Mouse (Mus musculus) layer of hippocampus, adult 9-10 months (tissue): ENCODE results near the gene Ikzf1.

ENCODE experiments used
- DNase-seq: peaks from one replicate; pipeline ENCODE4 v3.0.0; 2022; ENCODE audit warnings: low spot score

The Ikzf1 gene

DNA sequence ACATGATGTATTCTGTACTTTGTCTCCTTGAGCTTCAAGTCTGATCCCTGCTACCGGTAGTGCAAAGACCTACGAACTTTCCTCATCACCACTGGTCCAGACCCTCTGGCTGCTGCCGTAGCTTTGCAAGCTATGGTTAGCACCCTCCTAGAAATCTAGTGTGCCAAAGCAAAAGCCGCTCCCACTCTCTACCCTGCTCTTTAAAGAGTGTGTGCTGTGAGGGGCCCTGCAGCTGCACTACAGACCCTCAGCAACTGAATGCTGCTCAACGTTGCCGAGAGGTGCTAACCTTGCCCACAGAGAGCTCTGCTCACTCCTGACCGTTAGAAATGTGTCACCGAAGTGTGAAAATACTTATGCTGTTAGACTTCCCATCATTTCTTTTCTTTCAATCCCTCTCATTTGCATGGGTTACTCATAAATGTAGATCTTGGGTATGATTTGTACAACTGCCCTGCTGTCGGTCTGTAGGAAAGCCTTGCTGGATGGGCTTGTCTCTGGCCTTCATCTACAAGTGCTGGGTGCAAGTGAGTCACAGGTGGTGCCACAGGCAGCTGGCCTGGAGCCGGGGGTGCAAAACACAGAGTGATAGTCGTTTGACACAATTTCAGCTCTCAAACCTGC is 40.6 kb downstream of the Ikzf1 start:
- DNase-seq: no peak

DNA sequence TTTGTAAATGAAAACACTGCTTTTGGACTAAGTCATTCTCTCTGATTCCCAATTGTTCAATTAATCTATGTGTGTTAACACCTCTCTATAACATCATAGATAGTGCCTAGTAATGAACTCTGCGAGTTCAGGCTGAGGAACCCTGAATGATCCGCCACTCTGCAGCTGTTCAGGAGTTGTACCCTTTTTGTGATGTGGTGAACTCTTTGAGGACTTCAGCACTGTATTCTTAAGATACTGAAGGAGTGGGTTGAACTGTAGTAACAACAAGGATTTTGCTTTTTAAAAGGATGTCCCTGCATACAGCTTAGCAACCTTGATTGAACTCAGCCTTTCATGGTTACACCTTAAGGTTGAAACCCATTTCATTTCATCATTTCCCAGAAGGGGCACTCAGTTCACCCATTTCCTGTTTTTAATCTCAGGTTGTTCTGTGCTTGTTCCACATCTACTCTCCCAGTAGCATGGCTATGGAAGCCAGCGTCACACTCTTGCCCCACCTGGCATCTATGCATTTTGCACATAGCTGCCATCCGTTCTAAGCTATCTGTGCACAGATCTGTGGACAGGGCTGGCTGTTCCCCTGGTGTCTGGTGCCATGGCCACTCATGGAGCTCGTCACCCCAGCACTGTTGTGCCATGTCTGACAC is 41.2 kb downstream of the Ikzf1 start:
- DNase-seq: no peak

DNA sequence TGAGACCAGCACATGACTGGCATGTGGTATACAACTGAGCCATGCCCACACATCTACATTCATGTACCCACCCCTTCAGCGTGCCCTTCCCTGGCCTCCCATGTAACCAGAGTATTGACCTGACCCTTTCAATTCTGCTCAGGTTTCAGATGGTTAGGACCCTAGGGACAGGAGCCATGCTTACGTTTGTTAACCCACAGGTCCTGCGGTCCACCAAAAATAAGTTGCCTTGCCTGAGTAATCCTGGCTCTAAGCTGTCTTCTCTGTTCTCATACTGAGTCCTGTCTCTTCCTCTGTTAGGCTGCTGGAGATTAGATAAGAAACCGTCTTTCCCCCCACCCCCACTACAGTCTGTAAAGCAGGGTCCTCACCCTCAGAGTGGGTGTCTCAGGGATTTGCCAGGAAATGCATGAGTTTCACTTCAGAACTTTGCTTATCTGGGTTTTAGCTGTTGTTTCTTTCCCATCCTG is 42.0 kb downstream of the Ikzf1 start:
- DNase-seq: no peak

DNA sequence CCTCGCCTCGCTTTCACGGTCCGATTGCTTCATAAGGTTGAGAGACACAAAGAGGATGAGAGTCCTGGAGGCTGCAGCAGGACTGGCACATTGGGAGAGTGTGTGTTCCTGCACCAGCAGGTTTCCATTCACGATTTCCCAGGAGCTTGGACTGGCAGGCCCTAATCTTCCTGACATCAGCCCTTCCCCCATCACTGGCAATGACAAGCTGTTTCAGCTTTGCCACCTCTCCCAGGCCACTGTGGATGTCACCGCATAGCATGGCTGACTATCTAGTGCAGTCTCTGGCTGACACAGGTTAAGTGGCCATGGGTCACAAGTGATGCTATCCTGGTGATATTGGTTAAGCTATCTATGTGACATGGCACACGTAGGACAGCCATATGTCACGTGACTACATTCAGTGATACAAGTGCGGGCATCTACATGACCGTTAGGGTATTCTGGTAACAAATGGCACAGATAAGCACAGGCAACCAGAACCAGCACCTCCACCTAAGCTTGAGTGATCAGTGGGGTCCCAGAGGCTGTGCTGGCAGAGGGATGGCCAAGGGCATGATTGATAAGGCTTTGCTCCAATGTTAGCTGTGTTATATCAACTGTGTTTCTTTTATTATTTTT is 43.2 kb downstream of the Ikzf1 start:
- DNase-seq: no peak

DNA sequence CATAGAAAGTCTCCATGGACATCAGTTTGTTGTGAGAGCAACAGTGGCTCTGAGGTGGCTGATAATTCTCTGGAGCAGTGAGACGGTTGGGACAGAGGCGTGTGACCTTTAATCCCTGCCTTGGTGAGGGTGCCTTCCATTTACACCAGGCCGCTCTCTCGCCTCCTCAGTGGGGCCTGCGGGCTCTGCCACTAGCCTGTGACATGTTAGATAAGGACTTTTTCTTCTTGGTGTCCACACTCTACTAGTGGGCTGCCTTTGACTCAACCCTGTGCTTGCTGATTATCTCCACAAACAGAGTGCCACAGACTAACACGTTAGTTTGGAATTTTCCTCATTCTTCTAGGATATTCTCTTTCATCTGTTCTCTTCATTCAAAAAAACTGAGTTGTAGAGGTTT is 44.4 kb downstream of the Ikzf1 start:
- DNase-seq: no peak

DNA sequence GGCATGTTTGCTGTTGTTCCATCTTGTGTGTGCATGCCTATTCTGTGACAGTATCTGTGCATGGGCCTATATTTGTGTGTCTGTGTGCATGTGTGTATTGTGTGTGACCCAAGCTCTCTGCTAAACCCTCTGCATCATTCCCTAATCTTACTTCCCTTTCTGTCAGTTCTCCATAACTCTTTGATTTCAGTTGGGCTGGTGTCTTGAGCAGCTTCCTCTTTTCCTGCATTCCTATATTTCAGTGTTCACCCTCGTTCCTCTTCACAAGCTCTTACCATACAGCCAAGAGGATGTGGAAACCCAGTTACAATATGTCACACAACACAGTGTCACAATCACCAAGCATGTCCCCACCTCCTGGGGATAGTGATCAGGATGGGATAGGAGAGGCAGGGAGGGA is 45.3 kb downstream of the Ikzf1 start:
- DNase-seq: no peak

DNA sequence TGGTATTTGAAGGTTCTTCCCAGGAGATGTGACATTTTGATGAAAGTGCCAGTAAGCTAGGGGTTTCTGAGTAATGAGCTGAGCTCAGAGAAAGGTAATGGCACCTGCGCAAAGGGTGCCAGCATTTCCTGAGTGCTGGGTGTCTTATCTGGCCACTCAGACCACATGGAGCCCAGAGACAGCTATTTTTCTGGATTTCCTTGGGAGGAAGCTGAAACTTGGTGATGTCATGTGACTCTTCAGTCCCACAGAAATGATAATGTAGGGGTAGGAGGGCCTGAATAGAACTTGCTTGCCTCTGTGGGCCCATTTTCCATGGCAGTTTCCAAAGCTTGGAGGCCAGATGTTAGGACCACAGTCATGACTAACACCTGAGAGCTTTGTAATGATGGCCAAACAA is 46.9 kb downstream of the Ikzf1 start:
- DNase-seq: no peak

DNA sequence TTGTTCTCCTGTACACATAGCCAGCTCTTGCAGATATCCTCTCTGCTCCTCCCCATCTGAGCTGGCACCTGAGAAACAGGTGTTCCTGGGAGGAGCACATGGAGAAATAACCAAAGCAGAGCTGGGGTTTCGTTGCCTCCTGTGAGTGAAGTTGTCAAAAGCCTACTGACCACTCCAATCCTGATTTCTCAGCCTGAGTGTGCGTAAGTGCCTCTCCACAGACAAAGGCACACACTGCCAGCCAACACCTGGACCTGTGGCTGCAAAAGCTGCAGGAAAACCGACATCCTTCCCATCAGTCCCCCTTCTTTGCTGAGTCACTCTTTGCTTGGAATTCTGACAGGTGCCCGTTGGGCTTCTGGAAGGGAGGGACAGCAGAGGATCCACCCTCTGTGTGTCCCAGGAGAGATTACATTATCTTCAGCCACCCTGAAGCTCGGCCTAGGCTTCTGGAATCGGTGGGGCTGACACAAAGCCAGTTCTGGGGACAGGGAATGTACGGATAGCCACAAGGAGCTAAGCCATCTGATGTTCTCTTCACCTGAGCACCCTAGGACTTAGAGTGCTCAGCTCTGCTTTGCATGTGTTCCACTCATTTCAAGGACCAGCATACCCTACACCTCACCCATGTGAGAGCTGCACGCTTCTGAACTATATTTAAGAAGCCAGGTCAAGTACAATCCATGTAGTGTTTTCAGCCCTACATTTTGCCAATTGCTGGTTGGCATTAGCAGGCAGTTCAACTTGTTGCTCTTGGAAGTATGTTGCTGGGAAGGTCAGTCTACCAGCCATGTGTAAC is 48.4 kb downstream of the Ikzf1 start:
- DNase-seq: no peak

DNA sequence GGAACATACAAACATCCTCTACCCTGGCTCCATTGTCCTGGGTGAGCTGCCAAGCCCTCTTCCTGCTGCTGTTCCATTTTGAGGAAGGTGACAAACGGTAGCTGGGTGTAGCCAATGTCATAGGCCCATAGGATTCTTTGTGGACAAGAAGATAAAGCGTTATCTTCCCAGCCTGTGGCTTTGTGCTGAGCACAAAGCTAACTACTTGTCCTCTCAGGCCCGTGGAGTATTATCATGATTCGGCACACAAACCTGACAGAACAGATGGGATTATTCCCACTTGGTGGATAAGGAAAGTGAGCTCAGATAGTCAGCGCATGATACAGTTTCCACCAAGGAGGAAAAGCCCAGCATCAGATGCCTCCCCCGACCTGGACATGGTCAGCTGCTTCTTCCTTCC is 50.4 kb downstream of the Ikzf1 start:
- no peak for DNase-seq

DNA sequence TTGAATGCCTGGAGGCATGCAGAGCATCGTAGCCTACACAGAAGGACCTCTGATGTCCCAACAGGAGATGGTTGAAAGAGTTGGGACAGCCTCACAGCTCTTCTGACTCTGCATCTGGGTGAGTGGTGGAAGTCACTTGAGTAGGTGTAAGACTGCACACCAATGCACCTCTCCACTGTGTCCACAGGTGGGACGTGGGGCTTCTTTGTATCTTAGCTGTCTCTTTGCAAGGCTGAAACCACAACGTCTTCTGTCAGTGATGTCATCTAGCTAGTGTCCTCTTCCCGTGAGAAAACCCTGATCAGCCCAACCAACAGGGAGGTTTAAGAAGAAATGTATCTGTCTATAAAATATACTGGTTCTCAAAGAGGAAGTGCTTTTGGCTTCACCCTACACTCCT is 52.1 kb downstream of the Ikzf1 start:
- DNase-seq: no peak

DNA sequence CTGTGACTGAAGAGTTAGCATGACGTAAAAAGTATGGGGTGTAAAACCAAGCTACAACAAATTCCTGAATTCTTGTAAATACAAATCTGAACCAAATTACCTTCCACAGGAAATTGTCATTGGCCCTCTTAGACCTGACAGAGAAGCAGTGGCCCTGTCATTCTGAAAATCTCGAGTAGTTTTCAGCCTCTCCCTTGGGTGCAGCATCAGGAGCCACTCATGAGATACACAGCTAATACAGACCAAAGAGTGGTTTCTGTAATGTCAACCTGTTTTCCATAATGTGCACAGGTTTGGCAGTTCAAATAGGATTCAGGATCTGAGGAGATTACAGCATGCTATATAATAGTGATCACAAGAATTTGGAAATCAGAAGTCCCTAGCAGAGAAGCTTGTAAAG is 52.8 kb downstream of the Ikzf1 start:
- DNase-seq: no peak

DNA sequence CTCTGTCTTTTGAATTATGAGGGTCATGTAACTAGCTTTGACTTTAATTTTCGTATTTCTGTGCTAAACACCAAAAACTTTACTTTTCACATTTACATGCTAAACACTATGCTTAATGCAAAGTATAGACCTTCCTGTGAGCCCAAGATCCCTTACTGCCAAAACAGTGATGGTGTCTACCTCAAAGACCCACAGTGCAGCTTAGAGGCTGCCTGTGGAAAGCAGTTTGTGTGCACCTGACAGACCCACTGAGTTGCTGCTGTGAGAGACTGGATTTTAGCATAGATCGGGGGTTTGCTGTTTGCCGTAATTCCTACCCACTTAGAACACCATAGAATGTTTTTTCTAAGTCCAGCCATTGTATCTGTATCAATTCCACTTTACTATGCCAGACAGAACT is 54.3 kb downstream of the Ikzf1 start:
- no peak for DNase-seq

DNA sequence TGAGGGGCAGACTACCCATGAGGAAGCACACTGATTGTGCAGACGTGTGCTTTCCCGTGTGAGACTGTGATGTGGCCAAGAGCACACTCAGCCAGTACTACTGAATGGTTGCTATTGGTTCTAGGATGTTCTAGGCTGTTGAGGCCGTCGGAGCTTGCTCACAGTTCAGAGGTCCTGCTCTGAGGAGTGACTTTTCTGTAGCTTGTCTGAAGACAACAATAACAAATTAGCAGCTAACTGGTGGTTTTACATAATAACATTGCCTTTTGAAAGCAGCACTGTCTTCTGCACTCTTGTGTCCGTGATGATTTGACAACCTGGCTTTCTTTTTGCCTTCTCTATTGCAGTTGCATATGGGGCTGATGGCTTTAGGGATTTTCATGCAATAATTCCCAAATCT is 55.8 kb downstream of the Ikzf1 start:
- DNase-seq: no peak

DNA sequence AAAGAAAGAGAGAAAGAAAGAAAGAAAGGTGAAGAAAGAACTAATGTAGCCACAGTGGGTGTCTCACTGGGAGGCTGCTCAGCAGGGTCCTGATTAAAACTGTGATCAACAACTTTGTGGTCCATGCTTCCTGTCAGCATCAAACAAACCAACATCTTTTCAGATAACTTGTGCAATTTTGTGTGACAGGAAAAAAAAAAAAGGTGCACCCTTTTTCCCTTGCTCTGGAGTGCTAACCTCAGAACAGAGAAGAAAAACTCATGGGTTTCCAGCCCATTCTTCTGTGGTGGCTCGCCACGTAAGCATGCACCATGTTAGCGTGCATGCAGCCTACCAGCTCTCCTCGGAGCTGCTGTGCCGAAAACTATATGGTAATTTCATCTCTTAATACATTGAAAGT is 56.8 kb downstream of the Ikzf1 start:
- DNase-seq: no peak

DNA sequence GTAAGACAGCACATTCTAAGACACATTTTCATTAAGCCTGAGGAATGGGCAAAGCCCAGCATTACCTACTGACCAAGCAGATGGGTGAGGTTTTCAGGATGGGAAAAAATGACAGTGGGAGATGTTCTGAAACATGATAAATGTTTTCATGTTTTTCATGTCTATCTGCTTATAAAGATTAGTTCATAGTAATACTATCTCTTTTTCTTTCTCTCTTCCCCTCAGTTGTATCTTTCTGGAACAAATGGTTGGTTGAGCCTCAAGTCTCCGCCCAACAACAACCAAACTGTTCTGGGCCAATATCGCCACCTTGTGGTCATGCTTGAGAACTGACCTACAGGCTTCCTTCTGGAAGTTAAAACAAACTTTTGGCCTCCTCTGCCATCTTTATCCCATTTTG is 57.8 kb downstream of the Ikzf1 start:
- DNase-seq: no peak

DNA sequence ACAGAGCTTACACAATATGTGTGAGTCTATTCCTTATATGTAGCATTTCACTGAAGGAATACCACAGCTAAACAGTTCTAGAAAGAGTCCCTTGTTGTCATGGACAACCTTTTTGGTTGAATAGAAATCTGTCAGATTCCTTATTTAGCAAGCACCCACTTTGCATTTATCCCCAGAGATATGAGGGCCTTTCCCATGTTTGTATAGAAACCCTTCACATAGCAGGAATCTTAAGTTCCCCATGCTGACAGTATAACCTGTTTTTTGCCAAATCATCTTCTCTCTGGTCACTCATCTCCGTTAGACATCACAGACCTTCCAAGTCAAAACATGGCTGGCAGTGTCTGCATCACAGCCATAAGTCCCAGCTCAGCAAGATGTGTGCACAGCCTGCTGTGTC is 59.4 kb downstream of the Ikzf1 start:
- no peak for DNase-seq

DNA sequence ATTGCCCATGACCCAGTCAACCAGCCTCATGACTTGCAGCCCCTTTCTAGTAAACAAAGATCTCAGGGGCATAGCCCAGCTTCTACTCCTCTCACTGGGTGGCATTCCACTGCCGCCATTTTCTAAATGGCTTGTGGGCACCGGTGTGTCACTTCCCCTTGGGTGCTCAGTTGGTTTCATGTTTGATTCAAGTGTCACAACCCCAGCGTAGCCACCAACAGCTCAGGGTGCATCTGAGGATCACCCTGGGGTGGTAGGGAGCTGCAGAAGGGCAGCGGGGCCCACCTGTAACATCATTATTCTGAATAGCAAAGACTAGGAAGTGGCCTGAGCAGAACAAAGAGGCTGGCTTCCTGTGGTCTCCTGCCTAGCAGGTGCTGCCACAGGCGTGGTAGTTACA is 66.3 kb downstream of the Ikzf1 start:
- no peak for DNase-seq

DNA sequence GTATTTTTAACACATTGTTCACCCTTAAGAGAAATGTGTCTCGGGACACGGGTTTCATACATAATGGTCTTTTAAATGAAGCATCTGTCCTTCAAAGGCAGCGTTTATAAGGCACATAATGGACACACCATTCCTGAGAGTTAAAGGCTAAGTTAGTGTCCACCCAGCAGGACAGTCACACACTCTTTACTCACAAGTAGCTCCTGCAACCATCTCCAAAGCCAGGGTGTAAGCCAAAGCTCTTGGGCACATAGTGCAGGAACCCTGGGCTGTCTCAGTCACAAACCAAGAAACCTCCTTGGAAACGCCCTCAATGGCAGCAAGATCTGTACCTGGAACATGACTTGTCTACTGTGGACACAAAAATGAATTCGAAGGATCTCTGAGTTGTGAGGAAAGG is 68.1 kb downstream of the Ikzf1 start:
- DNase-seq: no peak

DNA sequence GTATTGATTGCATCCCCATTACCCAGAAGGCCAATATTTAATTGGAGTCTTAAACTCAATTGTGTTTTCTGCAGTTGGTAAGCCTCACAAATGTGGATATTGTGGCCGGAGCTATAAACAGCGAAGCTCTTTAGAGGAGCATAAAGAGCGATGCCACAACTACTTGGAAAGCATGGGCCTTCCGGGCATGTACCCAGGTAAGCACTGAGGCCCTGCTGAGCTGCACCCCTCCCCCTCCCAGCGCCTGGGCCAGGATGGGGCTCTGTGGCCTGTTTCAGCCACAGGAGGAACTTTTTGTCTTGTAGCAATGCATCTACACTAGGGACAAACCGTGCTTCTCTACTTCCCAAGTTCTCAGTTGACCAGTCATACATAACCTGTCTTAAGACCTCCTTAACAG is 73.3 kb downstream of the Ikzf1 start:
- no peak for DNase-seq

DNA sequence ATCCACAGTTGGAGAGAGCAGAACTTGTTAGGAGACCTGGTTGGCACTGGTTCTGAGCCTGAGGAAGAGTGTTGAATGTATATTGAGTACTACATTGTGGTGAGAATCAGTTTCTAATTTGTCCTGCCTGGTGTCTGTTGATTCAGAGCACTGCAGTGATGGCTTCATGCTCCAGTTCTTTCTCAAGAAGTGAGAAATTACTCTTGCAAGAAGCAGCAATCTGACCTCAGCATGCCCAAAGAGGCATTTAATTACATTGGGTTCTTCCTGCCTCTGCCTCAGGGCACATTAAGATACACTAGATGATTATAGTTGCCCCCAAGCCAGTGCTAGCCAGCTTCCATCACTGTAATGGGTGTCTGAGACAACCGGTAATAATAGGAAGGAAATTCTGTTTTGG is 74.1 kb downstream of the Ikzf1 start:
- no peak for DNase-seq

DNA sequence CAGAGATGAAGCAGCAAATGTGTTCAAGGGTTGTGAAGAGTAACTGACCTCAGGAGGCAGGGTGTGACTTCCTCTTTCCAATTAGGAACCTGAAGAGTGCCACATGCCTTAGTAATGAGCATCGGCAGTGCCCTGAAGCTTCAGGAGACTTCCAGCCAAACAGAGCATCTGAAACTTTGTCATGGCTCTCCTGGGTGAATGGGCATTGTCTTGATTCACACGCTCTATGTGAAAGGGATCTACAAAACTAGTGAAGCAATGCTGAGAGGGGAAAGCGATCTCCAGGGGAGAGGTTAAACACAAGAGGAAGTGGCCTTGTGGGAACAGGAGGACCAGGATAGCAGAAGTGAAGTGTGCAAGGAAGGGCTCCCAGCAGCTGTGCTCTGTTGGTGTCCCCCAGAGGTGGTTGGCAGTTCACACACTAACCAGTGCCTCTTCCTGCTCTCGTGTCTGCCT is 78.4 kb downstream of the Ikzf1 start:
- no peak for DNase-seq

DNA sequence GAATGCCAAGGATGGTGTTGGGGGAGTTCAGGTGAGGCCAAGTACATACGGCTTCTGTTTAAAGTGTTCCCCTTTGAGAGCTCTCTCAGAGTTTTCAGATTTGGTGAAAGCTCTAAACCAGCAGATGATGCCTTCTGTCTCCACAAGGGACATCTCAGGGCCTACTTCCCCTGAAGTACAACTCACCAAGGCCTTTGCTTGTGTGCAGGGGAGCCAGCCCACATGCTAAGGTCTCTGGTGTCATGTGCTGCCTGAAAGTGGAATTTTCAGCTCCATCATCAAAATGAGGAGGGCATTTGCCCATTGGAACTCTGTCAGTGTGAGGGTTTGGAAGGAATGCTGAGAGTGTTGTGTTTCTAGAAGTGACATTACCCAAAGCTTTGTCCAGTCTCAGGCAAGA is 80.6 kb downstream of the Ikzf1 start:
- DNase-seq: no peak

DNA sequence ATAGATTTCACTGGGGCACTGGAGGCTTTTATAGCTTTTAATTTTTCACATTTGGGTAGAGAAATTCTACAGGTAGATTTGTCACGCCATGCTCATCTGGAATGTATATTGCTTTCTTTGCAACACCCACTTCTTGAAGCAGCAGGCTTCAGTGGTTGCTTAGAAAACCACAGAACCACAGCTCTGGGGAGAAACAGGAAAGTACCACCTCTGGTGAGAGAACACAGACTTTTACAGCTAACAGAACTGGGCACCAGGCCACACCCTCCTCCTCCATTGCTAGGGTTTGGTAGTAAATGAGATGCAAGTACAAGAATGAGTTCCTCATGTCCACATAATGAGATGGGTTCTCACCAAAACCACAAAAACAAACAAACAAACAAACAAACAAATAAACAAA is 81.3 kb downstream of the Ikzf1 start:
- DNase-seq: no peak
